Mouse (Mus musculus) layer of hippocampus, adult 8-10 months (tissue): ENCODE data around the gene Pard3b. TPM values are rescaled to one million over a fixed set of nuclear protein-coding genes. Genes with fewer than 3 reads are reported as not detected.

Experiments used
- DNase-seq, 2 experiments: peaks; one replicate each; pipeline ENCODE4 v3.0.0; 2022; ENCODE audit warnings: low spot score in 2 of 2
- total RNA-seq, 4 experiments: library from RNA; stranded (reverse); gene quantifications; 2 replicates each; pipeline ENCODE4 v1.2.4; 2022

The Pard3b gene
- total RNA-seq, 4 experiments from 2014 or later, result 3.5 to 6.4 (median 5.8) TPM

GRCm38 (mm10) chr1:62382807-62383514 lies 744.3 kb downstream of the Pard3b start:
- DNase-seq, result no peak

- no peak for DNase-seq
Measured at GRCm38 (mm10) chr1:62384241-62384640, 745.6 kb downstream of the Pard3b start.

GRCm38 (mm10) chr1:62388013-62388412 lies 749.4 kb downstream of the Pard3b start:
- no peak for DNase-seq

GRCm38 (mm10) chr1:62392863-62393262 lies 754.2 kb downstream of the Pard3b start:
- no peak for DNase-seq

GRCm38 (mm10) chr1:62394555-62394954 lies 755.9 kb downstream of the Pard3b start:
- no peak for DNase-seq

- DNase-seq, result no peak
Measured at GRCm38 (mm10) chr1:62398261-62398660, 759.6 kb downstream of the Pard3b start.

- no peak for DNase-seq
Measured at GRCm38 (mm10) chr1:62398738-62399137, 760.1 kb downstream of the Pard3b start.

- no peak for DNase-seq
Measured at GRCm38 (mm10) chr1:62405061-62405460, 766.4 kb downstream of the Pard3b start.

GRCm38 (mm10) chr1:62411368-62411767 lies 772.7 kb downstream of the Pard3b start:
- no peak for DNase-seq

GRCm38 (mm10) chr1:62412019-62412418 lies 773.4 kb downstream of the Pard3b start:
- no peak for DNase-seq

- DNase-seq, result no peak
Measured at GRCm38 (mm10) chr1:62412988-62413387, 774.4 kb downstream of the Pard3b start.

- no peak for DNase-seq
Measured at GRCm38 (mm10) chr1:62414521-62414920, 775.9 kb downstream of the Pard3b start.

GRCm38 (mm10) chr1:62416627-62417374 lies 778.2 kb downstream of the Pard3b start:
- no peak for DNase-seq

GRCm38 (mm10) chr1:62422896-62423650 lies 784.4 kb downstream of the Pard3b start:
- DNase-seq, result no peak

- no peak for DNase-seq
Measured at GRCm38 (mm10) chr1:62425369-62425768, 786.7 kb downstream of the Pard3b start.

- no peak for DNase-seq
Measured at GRCm38 (mm10) chr1:62428736-62429135, 790.1 kb downstream of the Pard3b start.

- no peak for DNase-seq
Measured at GRCm38 (mm10) chr1:62429333-62430182, 790.9 kb downstream of the Pard3b start.

GRCm38 (mm10) chr1:62431054-62431453 lies 792.4 kb downstream of the Pard3b start:
- DNase-seq, result no peak

GRCm38 (mm10) chr1:62433891-62434290 lies 795.3 kb downstream of the Pard3b start:
- no peak for DNase-seq

GRCm38 (mm10) chr1:62435844-62436243 lies 797.2 kb downstream of the Pard3b start:
- DNase-seq, result no peak

GRCm38 (mm10) chr1:62436304-62436703 lies 797.7 kb downstream of the Pard3b start:
- no peak for DNase-seq
